Mouse (Mus musculus) ES-E14 (cell line): ENCODE measurements at regions not wholly inside any gene's neighbourhood (a gene's known extent, or its start where the extent isn't known, plus 50 kb on each side); places are given as distances from the start of the nearest gene placed in this dataset.

Experiments
- CHD2 ChIP-seq: IDR thresholded peaks from 2 replicates; pipeline ENCODE4 v1.6.1; 2014; ENCODE audit warnings: mild to moderate bottlenecking, low read depth, low read length, inconsistent platforms
- MAFK ChIP-seq: IDR thresholded peaks from 2 replicates; pipeline ENCODE4 v1.6.1; 2014; ENCODE audit warnings: mild to moderate bottlenecking, low read depth, low read length, inconsistent platforms; ENCODE audit not compliant: insufficient read depth

DNA sequence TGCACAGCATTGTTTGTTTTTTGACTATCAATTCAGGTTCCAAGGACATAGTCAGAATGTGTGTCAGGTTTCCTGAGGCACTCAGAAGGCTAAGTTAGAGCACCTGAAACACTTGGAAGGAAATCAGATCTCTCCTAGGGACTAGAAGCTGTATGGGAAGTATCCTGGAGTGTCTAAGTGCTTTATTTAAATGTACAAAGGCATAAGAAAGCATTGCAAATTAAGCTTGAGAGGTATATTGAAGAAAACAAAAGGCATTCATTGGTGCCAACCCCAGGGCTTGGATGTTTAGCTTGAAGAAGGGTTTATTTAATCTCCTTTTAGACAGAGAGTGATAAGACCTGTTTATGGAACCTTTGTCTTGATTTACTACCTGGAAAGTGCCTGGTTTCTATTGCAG, 569.3 kb upstream of the Msl3l2 start:
- no peak for TF ChIP-seq CHD2
- no peak for TF ChIP-seq MAFK
